Mouse (Mus musculus): ENCODE measurements around the gene Trpc4ap.

The Trpc4ap gene

GRCm38 (mm10) chr2:155694564-155694963 lies 2.4 kb upstream of the Trpc4ap start:
- DNase-seq (ENCODE audit: low spot score in 2 of 2) = no peak

- DNase-seq (ENCODE audit: low spot score in 2 of 2) = no peak
These were observed 952 bp upstream of the Trpc4ap start for GRCm38 (mm10) chr2:155693136-155693535.

- DNase-seq (ENCODE audit: low spot score in 2 of 2) = no peak
These were observed 855 bp downstream of the Trpc4ap start for GRCm38 (mm10) chr2:155691336-155691722.

- no peak for DNase-seq (ENCODE audit: low spot score in 2 of 2)
These were observed 3.0 kb downstream of the Trpc4ap start for GRCm38 (mm10) chr2:155689211-155689610.

- no peak for DNase-seq (ENCODE audit: low spot score in 2 of 2)
These were observed 4.4 kb downstream of the Trpc4ap start for GRCm38 (mm10) chr2:155687746-155688145.

- DNase-seq (ENCODE audit: low spot score in 2 of 2) = no peak
These were observed 5.6 kb downstream of the Trpc4ap start for GRCm38 (mm10) chr2:155686572-155686971.

- DNase-seq (ENCODE audit: low spot score in 2 of 2) = no peak
These were observed 8.4 kb downstream of the Trpc4ap start for GRCm38 (mm10) chr2:155683821-155684220.

GRCm38 (mm10) chr2:155683137-155683536 lies 9.0 kb downstream of the Trpc4ap start:
- no peak for DNase-seq (ENCODE audit: low spot score in 2 of 2)

- DNase-seq (ENCODE audit: low spot score in 2 of 2) = no peak
These were observed 10.3 kb downstream of the Trpc4ap start for GRCm38 (mm10) chr2:155681874-155682273.

GRCm38 (mm10) chr2:155681194-155681593 lies 11.0 kb downstream of the Trpc4ap start:
- no peak for DNase-seq (ENCODE audit: low spot score in 2 of 2)

GRCm38 (mm10) chr2:155680591-155680990 lies 11.6 kb downstream of the Trpc4ap start:
- DNase-seq (ENCODE audit: low spot score in 2 of 2) = no peak

- DNase-seq (ENCODE audit: low spot score in 2 of 2) = no peak
These were observed 12.5 kb downstream of the Trpc4ap start for GRCm38 (mm10) chr2:155679586-155680110.

GRCm38 (mm10) chr2:155675118-155675517 lies 17.1 kb downstream of the Trpc4ap start:
- no peak for DNase-seq (ENCODE audit: low spot score in 2 of 2)

- DNase-seq (ENCODE audit: low spot score in 2 of 2) = peak; percentile 20 to 48
These were observed 18.6 kb downstream of the Trpc4ap start for GRCm38 (mm10) chr2:155673546-155673945.

- DNase-seq (ENCODE audit: low spot score in 2 of 2) = no peak
These were observed 20.9 kb downstream of the Trpc4ap start for GRCm38 (mm10) chr2:155671236-155671635.

GRCm38 (mm10) chr2:155668461-155668860 lies 23.7 kb downstream of the Trpc4ap start:
- DNase-seq (ENCODE audit: low spot score in 2 of 2) = no peak

GRCm38 (mm10) chr2:155667881-155668280 lies 24.3 kb downstream of the Trpc4ap start:
- no peak for DNase-seq (ENCODE audit: low spot score in 2 of 2)

GRCm38 (mm10) chr2:155663910-155664460 lies 28.2 kb downstream of the Trpc4ap start:
- no peak for DNase-seq (ENCODE audit: low spot score in 2 of 2)

GRCm38 (mm10) chr2:155663097-155663496 lies 29.1 kb downstream of the Trpc4ap start:
- peak in 1 of 2 experiments; percentile 22 for DNase-seq (ENCODE audit: low spot score in 2 of 2)

GRCm38 (mm10) chr2:155662390-155662789 lies 29.8 kb downstream of the Trpc4ap start:
- DNase-seq (ENCODE audit: low spot score in 2 of 2) = no peak

- DNase-seq (ENCODE audit: low spot score in 2 of 2) = no peak
These were observed 36.3 kb downstream of the Trpc4ap start for GRCm38 (mm10) chr2:155655759-155656372.

- no peak for DNase-seq (ENCODE audit: low spot score in 2 of 2)
These were observed 39.6 kb downstream of the Trpc4ap start for GRCm38 (mm10) chr2:155652618-155653017.

- no peak for DNase-seq (ENCODE audit: low spot score in 2 of 2)
These were observed 46.4 kb downstream of the Trpc4ap start for GRCm38 (mm10) chr2:155645746-155646145.
